Mouse (Mus musculus) Patski (cell line): ENCODE results near the gene Mfsd4a. TPM values are rescaled to one million over a fixed set of nuclear protein-coding genes. Genes with fewer than 3 reads are reported as not detected.

ENCODE experiments used
- ATAC-seq: fragments of 100-300 bp; one replicate; pipeline ENCODE4 v1.8.0; 2021
- CTCF ChIA-PET: fragments of 350-600 bp; sonication (Branson Sonifier 250); formaldehyde crosslinking; loops from one replicate; lab custom pipeline; 2022; ENCODE audit warnings: inconsistent platforms; lab: Charles Lee
- POLR2A ChIA-PET: fragments of 350-600 bp; sonication (Branson Sonifier 250); formaldehyde crosslinking; loops from one replicate; lab custom pipeline; 2022; ENCODE audit warnings: antibody characterized with exemption, inconsistent platforms; lab: Charles Lee
- DNase-seq: peaks from one replicate; pipeline ENCODE4 v3.0.0-alpha.2; 2011; ENCODE audit warnings: low read depth, low spot score
- H3K27me3 ChIP-seq: fragments of 371-371 bp; one replicate; pipeline ENCODE4 v1.5.1; 2021
- CTCF ChIP-seq: fragments of 100-300 bp; IDR thresholded peaks from one replicate; pipeline ENCODE4 v1.5.1; 2021
- in situ Hi-C: fragments of 300-500 bp; cut with MboI; formaldehyde crosslinking; loops from 3 replicates; pipeline ENCODE4 v1.11.1; 2018; ENCODE audit warnings: low pct_unique_long_range_greater_than_20kb, mixed read lengths
- polyA plus RNA-seq: library from polyadenylated mRNA; unstranded; gene quantifications from one replicate; pipeline ENCODE4 v1.2.3, GENCODE M21; 2021

Gene Mfsd4a
- polyA plus RNA-seq, 1 experiment from 2014 or later, result 17.7 TPM

DNA sequence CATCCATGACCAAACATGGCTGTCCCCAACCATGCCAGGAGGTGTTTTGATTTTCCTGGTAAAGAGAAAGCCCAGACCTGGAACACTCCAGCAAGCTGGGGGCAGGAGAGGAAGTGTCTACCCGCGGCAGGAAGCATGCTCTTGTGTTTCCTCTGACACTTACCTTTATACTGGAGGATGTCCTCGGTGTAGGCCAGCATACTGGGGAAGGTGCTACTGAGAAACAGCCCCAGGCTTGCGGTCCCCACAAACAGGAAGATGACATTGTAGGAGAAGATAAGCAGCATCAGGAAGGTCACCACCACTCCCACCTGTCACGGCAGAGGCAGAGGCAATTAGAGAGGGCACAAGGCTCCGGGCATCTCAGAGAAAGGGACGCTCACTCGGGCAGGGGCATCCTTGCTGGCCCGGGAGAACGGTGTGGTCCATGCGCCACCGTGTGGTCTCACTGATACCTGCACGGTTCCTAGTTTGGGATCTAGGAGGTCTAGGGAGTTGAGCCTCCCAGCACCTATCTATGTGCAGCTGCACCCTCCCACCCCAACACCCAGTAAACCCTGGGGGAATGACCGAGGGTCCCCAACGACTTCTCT lies 21.6 kb downstream of the Mfsd4a start:
- DNase-seq (no peak), ATAC-seq (no peak)
- peak; percentile 86 for TF ChIP-seq CTCF
- no peaks in the 10 kb centered on the region for H3K27me3 ChIP-seq
- ChIA-PET CTCF (interaction anchor here (0.7 to 2.3 kb wide), 10 partner anchors 8 to 64 kb away, joined by 3 to 12 read pairs (median 4); no protein-coding TSS in a partner anchor), POLR2A (no interaction called here)
- in situ Hi-C loops, result loop anchor here (5.0 kb wide), 1 partner anchor 49 kb away; no protein-coding TSS in a partner anchor

DNA sequence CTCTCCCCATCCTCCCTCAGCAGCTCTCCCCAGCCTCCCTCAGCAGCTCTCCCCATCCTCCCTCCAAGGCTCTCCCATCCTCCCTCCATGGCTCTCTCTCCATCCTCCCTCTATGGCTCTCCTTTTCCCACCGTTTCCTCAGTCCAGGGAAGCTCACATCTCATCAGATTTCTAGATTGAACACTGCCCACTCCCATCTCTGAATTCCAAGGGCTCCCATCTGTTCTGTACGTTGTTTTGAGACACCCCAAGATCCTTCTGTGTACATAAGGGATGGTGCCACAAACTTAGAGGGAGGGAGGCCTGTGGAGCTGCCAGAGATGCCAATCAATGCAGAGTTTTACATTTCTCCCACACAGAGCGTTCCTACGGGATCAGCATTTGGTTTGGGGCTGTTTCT lies 24.1 kb downstream of the Mfsd4a start:
- no peak for ATAC-seq
- TF ChIP-seq CTCF, result no peak
- DNase-seq, result no peak
- in situ Hi-C loops, result no loop called here
- POLR2A ChIA-PET, result interaction anchor here (1.4 kb wide), 1 partner anchor 48 kb away, joined by 3 read pairs; no protein-coding TSS in a partner anchor
- CTCF ChIA-PET, result interaction anchor here (0.7 to 2.3 kb wide), 5 partner anchors 19 to 61 kb away, joined by 3 to 11 read pairs (median 7); partner anchors contain the start of gene Elk4
- no peaks in the 10 kb centered on the region for H3K27me3 ChIP-seq

DNA sequence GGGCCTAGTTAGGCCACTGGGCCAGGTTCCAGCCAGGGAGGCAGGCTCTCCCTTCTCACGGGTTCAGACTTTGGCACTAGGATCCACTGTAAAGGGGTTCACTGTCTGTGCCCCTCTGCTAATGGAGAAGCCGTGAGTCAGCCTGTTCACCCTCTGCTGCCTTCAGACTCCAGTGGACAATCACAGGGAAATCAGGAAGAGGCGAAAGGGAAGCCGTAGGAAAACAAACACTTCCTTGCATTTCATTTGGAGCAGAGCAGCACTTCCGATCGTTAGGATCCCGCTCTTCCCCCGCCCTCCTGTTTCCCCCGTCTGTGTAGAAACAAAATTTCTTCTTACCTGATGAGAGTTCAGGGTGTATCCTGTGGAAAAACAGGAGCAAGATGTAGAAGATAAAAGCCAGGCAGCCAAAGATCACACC lies 27.7 kb downstream of the Mfsd4a start:
- no peak for DNase-seq
- CTCF ChIA-PET, result no interaction called here
- no peaks in the 10 kb centered on the region for H3K27me3 ChIP-seq
- POLR2A ChIA-PET, result no interaction called here
- ATAC-seq, result no peak
- in situ Hi-C loops, result no loop called here
- TF ChIP-seq CTCF, result no peak

DNA sequence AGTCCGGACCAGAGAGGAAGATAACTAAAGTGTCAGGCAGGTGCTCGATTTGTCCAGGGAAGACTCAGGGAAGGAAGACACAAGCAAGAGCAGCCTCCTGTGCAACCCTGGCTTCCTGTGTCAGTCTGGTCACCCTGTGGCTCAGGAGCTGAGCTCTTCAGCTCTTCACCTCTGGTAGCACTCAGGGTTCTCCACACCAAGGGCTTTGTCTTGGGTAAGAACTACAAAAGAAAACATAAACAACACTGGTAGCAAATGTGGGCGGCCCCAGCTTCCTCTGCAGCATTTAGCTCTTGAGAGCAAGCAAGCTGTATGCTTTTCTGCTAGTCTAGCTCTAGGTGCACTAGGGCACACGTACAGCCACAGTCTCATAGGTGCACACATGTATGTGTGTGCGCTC lies 29.1 kb downstream of the Mfsd4a start:
- in situ Hi-C loops, result no loop called here
- no peak for DNase-seq
- CTCF ChIA-PET, result interaction anchor here (1.2 kb wide), 2 partner anchors 8 to 48 kb away, joined by 3 read pairs; no protein-coding TSS in a partner anchor
- H3K27me3 ChIP-seq, result no peaks in the 10 kb centered on the region
- POLR2A ChIA-PET, result no interaction called here
- TF ChIP-seq CTCF, result no peak
- no peak for ATAC-seq

DNA sequence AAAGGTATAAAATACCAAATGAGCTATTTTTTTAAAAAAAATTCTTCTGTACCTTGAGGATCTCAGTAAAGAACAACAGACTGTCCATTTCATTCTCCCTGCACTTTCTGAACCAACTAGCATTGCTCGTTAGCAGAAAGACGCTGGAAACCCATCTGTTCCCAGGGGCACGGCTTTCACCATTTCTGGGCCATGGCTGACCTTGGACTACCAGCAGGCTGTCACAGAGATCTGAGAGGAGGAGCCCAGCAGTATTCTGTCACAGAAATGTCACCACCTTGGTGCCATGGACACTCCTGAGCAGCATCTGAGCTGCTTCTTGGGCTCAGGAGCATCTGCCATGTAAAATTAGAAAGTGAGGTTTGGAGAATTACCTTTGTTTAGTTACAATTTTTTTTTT lies 30.1 kb downstream of the Mfsd4a start:
- TF ChIP-seq CTCF, result no peak
- ChIA-PET CTCF (interaction anchor here (1.2 kb wide), 2 partner anchors 9 to 47 kb away, joined by 3 read pairs; no protein-coding TSS in a partner anchor), POLR2A (no interaction called here)
- in situ Hi-C loops, result no loop called here
- no peak for ATAC-seq
- no peak for DNase-seq
- H3K27me3 ChIP-seq, result no peaks in the 10 kb centered on the region

DNA sequence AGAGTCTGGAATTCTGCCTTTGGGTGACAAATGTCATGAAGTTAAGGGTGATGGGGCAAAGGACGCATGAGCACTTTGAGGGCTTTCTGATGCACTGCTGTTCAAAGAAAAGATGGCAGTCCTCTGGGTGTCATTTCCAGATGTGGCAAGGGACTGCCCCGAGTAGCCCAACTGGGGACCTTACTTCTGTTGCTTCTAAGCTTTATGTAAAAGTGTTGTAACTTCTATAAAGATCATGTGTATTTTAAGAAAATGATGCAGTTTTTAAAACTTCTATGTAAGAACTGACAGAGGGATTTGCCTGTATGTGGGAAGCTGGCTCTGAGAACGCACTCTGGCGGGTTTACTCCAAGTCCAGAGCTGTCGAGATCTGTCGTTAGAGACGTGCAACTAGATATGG lies 35.7 kb downstream of the Mfsd4a start:
- ATAC-seq (no peak), DNase-seq (no peak)
- POLR2A ChIA-PET, result no interaction called here
- CTCF ChIA-PET, result no interaction called here
- in situ Hi-C loops, result no loop called here
- no peak for TF ChIP-seq CTCF
- H3K27me3 ChIP-seq, result no peaks in the 10 kb centered on the region

DNA sequence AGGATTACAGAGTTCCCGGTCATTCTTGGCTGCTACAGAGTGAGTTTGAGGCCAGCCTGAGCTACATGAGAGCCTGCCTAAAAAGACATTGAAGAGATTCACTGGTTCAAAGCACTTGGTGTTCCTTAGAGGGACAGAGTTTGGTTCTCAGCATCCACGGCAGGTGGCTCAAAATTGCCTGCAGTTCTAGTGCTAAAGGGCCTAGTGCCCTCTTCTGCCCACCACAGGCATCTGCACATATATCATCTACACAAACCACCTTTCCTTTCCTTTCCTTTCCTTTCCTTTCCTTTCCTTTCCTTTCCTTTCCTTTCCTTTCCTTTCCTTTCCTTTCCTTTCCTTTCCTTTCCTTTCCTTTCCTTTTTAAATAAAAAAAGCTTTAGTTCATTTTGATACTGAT lies 37.3 kb downstream of the Mfsd4a start:
- DNase-seq (no peak), ATAC-seq (no peak)
- in situ Hi-C loops, result no loop called here
- ChIA-PET POLR2A (interaction anchor here (1.3 kb wide), 1 partner anchor 23 kb away, joined by 4 read pairs; the partner anchor contains the start of gene Elk4), CTCF (interaction anchor here (0.9 to 1.3 kb wide), 4 partner anchors 13 to 25 kb away, joined by 3 read pairs; no protein-coding TSS in a partner anchor)
- peak; percentile 58 for TF ChIP-seq CTCF
- no peaks in the 10 kb centered on the region for H3K27me3 ChIP-seq

DNA sequence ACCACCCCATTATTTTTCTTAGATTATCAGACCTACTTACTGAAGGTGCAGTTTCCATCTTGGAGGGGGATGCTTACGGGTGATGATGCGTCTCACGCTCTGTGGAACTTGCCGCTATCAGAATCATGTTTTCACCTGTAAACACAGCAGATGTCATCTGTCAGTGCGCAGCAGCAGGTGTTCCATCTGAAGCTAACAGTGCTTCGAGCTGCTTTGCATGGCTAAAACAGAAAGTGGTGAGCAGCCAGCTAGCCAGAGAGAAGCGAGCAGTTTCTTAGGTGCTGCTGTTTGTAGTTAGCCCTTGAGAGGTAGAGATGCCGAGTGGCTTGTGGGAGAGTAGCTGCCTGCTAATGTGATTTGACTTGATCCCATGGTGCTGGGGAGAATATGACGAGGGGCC lies 39.4 kb downstream of the Mfsd4a start:
- no peak for TF ChIP-seq CTCF
- ChIA-PET CTCF (no interaction called here), POLR2A (no interaction called here)
- no peak for ATAC-seq
- H3K27me3 ChIP-seq, result no peaks in the 10 kb centered on the region
- in situ Hi-C loops, result no loop called here
- no peak for DNase-seq

DNA sequence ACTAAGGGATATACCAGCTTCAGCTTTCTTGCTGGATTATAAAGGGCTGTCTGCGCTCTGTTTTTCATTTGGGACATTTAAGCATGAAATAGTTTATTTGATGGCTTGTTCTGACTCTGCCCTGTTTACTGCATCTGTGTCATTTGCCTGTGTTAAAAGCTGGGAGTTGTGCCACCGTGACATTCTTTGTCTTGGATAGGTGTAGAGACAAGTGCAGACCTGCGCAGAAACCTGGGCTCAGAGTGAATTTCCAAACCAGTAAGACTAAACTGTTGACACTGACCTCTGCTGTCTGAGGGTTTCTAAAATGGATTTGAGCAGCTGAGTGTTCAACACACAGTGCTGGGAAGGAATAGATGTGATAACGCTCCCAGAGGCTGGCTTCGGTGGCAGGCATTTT lies 39.9 kb downstream of the Mfsd4a start:
- POLR2A ChIA-PET, result no interaction called here
- no peak for TF ChIP-seq CTCF
- H3K27me3 ChIP-seq, result no peaks in the 10 kb centered on the region
- CTCF ChIA-PET, result no interaction called here
- no peak for ATAC-seq
- in situ Hi-C loops, result no loop called here
- no peak for DNase-seq

DNA sequence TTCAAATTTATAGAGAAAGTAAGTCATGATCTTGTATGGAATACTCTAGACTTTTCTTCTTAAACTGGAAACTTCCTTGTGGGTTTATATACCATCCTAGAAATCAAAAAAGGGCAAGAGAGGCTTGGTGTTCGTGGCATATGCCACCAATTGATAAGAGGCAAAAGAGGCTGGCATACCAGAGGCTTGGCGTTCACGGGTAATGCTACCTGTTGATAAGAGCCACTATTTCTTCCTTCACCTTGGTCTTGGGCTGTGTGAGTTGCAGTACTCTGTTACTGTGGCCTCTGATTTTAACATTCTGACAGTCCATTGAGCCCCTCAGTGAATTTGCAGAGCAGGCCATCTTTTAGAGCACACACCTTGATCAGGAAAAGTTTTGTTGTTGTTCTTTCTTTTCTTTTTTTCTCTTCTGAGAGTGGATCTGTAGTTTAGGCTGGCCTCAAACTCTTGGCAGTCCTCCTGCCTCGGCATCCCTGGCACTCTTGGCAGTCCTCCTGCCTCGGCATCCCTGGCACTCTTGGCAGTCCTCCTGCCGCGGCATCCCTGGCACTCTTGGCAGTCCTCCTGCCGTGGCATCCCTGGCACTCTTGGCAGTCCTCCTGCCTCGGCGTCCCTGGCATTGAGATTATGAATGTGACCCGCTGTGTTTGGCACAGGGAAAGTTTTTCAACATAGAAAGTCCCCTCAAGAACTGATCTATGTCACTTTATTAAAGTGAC lies 40.8 kb downstream of the Mfsd4a start:
- in situ Hi-C loops, result no loop called here
- no peak for TF ChIP-seq CTCF
- ChIA-PET POLR2A (no interaction called here), CTCF (no interaction called here)
- no peaks in the 10 kb centered on the region for H3K27me3 ChIP-seq
- ATAC-seq, result no peak
- no peak for DNase-seq

DNA sequence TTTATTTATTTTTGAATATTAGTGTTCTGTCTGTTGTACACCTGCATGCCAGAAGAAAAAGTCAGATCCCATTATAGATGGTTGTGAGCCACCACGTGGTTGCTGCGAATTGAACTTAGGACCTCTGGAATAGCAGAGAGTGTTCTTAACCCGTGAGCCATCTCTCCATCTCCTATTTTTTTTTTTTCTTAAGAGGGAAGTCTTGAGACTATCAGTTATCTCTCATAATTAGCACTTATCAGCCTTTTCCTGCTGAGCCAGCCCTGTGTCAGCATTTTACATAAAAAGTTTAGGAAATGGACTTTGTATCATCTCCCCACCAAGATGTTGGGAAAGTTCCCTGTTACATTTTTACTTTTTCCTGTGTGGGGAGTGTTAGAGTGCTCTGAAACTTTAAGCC lies 45.8 kb downstream of the Mfsd4a start:
- ChIA-PET POLR2A (interaction anchor here (0.6 kb wide), 1 partner anchor 215 kb away, joined by 3 read pairs; no protein-coding TSS in a partner anchor), CTCF (no interaction called here)
- DNase-seq, result no peak
- TF ChIP-seq CTCF, result no peak
- no peak for ATAC-seq
- in situ Hi-C loops, result no loop called here
- H3K27me3 ChIP-seq, result no peaks in the 10 kb centered on the region
